Mouse (Mus musculus) naive thymus-derived CD4-positive, alpha-beta T cell, adult 2 months (primary cell): ENCODE results near the gene Galnt18.

Experiments
- DNase-seq: peaks from one replicate; pipeline ENCODE4 v3.0.0-alpha.2; 2011; ENCODE audit warnings: low read depth

Galnt18 gene

DNA sequence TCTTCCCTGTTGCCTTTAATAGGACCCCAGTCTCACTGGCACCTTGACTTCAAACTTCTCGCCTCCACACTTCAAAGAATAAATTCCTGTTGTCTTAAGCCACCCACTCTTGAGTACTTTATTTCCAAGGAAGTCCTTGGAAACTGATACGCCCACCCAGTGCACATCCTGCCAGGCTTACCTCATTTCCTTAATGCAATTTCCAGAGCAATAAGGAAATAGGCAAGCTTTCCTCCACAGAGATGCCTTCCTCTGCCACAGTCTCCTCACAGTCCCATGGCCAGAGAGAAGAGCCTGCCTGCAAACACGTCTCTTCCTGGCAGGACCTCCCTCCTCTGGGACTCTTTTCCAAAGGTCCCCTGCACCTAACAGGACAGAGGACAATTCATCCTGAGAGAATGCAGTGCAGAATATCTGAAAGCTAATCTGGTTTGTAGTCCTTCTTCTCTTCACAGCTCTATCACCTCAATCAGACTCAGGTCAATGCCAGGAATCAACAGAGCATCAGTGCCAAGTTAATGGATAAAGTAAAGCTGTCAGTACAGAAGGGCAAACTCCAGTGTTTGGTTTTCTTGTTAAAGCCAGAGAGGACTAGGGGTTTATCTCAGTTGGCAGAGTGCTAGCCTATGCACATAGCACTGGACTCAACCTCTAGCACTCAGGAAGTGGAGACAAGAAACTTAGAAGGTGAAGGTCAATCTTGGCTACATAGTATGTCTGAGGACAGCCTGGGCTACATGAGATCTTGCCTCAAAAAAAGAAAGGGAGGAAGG, 65.8 kb downstream of the Galnt18 start:
- DNase-seq: no peak

DNA sequence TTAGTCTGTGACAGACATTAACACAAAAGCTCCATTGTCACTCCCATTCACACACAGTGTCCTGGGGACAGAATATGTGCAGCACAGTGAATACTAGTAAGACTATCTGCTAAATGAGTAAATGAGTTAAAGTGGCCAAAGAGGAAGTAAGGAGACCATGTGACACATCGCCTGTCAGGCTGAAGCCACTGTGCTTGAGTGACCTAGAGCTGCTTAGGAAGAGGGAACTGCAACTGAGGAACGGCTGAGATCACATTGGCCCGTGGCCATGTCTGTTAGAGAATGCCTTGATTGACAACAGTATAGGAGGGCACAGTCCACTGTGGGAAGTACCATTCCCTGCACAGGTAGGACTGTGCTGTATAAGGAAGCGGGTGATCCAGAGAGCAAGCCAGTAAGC, 67.0 kb downstream of the Galnt18 start:
- DNase-seq: no peak

DNA sequence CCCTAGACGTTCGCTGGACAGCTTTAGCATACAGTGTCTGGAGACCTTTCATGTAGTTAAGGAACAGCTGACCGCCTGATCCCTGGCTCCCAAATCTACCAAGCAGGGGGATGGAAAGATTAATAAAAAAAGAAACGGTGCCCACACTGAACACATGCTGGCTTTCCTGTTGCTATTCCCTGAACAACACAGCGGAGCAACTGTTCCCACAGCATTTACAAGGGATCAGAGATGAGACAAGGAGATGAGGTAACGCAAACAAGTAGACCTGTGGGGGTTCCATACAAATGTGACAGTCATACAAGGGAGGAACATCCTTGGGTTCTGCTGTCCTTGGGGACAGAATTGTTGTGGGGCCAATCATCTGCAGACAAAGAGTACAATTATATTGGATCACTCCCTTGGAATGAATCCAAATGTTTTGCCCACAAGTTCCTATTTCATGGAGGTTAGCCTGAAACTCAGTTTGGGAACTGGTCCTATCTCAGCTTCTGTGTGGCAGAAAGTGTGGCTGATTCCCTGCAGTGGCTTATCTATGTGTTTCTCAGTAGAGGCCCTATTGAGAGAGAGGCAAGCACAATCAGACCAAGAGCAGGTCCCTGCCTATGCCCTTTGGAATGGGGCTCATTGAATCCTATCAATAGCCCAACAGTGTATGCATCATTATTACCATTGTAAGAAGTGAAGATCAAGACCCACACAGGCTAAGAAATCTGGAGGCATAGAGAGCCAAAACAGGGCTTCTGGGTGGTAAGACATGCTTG, 68.5 kb downstream of the Galnt18 start:
- no peak for DNase-seq

DNA sequence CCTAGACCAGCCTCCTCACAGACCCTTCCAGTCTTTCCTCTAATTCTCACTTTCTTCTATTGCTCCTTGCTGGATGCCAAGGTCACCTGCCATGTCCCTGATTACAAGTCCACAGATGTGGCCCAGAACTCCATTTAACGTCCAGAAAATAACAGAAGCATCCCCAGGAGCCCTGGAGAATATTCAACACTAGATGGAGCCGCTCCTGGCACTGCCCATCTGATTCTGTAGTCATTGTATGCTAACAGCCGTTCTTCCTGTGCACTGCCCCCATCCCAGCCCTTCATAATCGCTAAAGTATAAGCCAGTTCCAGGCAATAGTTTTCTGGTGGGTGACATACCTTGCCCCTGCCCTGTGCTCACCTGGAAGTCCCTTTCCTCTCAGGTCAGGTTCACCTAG, 69.5 kb downstream of the Galnt18 start:
- no peak for DNase-seq

DNA sequence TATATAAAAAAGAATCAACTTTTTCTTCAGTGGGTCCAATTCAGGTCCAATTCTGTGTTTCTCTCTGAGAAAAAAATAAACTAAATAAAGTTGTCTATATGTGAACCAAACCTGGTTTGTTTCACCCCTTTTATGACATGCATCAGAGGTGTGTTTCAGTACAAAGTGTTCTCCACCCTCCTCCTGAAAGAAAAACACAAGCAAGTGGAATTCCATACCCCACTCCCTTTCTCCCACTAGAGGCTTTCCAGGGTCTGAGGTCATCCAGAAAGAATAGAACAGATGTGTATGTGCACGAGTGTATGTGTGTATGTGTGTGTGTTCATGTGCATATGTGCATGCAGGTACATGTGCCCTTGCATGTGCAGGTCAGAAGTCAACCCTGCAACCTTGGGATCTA, 71.2 kb downstream of the Galnt18 start:
- DNase-seq: no peak

DNA sequence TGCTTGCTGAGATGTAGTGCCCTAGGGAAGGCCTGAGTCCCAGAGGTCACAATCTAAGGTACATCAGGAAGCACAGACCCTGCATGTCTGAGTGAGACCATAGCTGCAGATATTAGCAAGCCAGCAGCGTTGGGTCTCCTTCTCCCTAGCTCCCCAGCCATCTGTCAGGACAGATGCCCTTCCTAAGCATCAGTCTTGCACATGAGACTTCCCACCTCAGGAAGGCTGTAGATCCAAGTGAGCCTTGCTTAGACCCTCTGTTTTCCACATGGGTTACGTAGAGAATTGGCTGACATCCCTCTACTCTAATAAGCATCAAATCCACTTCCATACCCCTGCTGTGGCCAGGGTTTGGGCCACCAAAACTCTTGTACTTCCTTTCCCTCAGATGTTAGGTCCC, 76.8 kb downstream of the Galnt18 start:
- no peak for DNase-seq

DNA sequence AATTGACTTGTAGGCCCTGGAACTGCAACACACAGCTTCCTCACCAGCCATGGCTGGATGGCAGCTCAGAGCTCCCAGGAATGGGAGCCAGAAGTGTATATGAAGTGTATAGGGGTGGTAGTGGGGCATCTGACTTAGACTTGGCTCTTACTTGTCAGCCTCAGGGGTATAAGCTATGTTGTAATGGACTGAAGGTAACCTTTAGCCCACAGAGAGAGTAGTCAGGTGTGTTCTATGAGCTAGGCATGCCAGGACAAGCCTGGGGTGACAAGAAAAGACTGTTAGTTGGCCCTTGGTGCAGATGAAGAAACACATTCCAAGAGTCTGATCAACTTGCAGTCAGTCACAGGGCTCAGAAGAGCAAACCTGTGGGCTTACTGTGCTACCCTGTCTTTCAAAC, 78.0 kb downstream of the Galnt18 start:
- no peak for DNase-seq

DNA sequence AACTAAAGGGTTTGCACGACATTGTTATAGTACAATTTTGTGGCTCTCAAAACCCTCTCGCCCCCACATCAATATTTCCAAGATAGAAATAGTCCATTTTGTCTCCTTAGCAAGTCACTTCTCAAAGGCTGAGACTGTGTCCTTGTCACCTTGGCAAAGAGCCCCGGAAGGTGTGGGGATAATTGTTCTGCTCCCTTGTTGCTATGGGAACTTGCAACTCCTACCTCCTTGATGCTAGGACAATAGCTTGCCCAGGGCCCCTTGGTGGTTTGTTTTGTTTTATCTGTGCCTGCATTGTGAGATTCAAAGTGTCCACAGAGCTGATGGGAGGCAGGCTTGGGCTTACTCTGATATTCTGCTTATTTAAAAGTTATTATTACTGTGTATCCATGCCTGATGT, 80.3 kb downstream of the Galnt18 start:
- DNase-seq: no peak

DNA sequence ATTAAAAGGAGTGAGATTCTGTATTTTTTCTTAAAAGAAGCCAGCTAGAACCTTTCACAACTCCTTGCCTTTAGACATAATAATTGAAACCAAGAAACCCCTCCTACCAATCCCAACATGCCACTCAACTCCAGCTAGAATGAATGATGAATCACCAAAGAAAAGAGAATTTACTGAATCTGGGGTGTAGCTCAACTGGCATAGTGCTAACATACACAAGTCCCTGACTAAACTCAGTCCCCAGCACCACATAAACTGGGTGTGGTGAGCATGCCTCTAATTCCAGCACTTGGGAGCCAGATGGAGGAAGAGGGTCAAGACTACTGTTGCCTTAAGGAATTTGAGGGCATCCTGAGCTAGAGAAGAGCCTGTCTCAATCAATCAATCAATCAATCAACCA, 83.6 kb downstream of the Galnt18 start:
- no peak for DNase-seq

DNA sequence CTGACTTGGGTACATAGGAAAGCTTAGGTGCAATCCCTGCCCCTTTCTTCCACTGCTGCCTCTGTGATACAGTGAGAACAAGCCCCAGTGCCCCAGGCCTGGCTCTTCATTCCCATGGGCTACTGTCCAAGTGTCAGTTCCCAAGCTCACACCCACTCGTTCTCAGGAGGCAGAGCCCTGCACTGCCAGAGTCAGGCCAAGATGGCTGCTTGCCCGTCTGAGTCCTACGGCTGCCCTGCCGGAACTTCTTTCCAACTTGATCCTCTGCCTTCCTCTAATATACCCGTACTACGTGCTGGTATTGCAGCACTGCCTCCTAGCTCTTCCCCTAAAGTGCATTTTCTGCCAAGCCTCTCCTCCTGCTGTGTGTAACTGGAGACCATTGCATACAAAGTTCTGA, 85.5 kb downstream of the Galnt18 start:
- DNase-seq: no peak

DNA sequence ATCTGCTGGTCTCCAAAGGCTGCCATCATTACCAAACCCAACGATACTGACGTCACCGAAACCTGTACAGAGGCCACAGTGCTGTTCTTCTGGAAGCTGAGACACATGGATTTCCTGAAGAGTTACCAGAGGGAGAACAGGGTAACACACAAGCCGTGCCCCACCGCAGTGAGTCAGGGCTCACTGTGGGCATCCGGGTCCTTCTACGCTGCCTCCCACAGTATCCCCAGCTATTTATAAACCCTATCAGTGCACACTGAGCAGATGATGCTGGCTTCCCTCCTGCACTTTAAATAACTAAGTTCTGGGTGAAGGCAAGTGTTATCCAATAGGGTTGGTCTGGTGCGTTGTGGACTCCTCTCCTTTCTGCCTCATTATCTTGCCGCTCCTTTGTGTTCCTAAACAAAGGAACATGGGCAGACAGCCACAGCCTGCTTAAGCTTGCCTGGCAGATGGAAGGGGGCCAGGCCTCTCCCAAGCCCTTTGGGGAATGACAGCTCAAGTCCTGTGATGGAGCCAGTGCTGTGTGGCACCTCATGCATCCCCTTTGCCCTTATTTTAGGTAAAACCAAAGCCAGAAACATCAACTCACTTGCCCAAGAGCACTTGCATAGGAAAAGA, 87.0 kb downstream of the Galnt18 start:
- DNase-seq: no peak

DNA sequence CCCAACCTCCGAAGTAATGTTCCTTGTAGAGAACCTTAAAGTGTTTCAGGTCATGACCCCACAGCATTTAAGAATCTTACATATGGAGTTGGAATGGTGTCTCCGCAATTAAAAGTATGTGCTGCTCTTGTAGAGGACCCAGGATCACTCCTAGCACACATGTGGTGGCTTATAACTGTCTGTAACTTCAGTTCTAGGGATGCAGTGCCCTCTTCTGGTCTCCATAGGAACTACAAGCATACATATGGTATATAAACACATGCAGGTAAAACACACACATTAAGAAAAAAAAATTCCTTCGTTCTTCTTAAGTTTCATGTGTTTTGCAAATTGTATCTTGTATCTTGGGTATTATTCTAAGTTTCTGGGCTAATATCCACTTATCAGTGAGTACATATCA, 99.7 kb downstream of the Galnt18 start:
- DNase-seq: no peak

DNA sequence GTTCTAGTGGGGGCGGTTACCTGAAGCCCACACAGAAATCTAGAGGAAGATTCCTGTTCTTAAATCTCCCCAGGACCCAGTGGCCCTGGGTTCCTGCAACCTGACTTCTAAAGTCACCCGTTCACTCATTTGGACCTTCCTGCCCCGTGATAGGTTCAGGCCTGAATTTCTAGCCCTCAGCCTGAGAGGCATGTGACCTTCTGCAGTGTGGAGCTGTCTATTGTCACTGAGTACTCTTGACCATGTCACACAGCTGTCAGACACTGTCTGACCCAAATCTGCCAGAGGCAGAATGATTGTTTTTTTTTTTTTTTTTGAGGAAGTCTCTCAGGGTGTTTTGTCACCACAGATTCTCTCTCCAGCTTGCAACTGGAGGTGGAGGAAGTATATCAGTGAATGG, 103.3 kb downstream of the Galnt18 start:
- no peak for DNase-seq

DNA sequence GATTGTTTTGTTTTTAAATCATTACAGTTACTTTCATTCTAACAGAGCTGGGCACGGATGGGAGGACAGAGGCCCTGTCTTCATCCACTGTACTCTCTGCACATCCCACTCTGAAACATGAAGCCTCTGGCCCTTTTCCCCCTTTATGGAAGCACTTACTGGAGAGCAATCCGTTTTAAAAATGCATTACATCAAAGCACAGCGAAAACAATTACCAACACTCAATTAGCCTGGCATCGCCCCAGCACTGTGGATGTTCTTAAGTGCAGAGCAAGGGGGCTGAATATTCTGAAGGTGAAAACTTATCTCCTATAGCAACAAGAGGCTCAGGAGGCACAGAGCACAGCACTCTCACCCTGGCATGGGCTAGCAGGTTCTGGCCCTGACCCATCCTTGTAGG, 107.3 kb downstream of the Galnt18 start:
- no peak for DNase-seq

DNA sequence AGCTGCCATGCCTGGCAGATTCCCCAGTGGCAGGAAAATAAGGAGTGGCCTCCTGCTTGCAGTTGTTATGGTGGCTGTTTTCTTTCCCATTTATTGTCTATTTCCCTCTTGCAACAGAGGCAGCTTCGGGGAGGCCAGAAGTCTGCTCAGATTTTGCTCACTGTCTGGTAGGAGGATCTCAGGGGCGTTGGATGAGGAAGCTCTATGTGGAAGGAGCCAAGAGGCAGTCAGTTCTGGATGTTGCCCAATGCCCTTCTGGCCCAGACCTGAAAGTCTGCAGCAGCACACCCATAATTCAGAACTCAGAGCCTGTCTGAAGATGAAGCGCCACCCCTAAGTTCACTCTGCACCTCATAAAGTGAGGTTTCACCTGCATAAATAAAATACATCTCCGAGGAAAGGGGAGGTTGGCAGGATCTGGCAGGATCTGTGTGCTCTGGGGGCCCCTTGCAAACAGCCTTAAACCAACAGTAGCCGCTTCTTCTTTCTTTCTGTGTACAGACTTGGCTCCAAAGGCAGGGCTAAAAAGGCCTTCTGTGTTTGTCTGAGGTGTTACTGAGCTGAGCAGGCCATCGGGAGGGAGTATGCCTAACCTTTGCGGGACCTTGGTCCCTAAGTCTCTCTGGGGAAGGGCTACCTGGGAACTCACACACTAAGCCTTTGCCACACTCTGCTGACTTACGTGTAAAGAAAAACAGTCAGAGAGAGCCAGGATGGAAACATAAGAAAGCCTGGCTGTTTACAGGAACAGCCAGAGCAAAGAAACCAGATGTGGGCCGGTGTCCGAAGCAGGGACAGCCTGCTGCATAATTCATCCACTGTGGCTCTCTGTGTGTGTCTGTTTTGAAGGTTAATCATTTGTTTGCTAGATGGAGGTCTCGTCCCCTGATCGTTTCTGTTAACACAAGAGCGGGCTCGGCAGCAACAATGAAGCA, 116.4 kb downstream of the Galnt18 start:
- no peak for DNase-seq

DNA sequence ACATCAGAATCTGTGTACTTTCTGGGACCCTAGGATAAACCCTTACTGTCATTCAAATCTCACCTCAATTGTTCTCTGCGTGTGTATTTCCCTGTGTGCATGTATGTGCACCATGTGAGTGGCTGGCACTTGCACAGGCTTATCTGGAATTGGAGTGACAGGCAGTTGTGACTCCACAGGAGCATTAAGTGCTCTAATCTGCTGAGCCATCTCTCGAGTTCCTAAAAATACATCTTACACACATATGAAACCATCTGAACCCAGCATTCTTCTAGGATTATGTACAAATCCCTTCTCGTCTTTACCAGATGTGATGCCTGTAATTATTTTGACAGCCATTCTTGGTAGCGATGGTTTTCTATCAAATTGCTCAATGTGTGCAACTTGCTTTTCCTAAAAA, 121.2 kb downstream of the Galnt18 start:
- no peak for DNase-seq

DNA sequence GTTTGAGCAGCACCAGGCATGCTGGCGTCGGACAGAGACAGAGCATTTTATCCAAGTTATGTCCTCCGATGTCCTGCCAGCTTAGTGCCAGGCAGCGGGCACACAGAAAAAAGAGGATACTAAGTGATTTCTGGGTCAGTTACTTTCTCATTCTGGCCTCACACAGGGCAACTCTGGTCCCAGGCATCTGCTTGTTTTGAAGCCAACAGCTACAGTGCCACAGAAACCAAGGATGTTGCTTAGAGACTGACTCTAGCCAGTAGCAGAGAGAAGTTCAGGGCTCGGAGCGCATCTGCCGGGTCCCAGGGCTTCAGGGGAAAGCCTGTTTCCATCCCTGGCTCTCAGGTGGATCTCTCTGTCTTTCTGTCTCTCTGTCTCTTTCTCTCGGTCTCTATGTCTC, 124.8 kb downstream of the Galnt18 start:
- DNase-seq: no peak

DNA sequence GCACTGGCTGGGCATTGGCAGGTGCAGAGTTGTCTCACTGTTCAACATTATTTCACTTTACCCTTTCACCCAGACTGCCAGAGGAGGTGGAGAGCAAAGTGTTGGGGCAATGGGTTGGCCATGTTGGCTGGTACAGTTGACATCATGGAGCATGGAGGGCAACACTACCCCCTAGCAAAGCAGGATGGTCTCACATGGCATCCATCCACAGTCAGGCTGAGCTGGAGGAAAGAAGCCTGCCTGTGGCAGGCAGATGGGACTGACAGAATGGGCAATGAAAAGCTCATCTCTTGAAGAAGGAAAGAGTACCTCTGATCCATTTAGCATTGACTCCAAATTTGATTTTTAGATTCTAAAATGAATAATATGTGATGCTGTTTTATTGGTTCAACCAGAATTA, 125.3 kb downstream of the Galnt18 start:
- DNase-seq: no peak

DNA sequence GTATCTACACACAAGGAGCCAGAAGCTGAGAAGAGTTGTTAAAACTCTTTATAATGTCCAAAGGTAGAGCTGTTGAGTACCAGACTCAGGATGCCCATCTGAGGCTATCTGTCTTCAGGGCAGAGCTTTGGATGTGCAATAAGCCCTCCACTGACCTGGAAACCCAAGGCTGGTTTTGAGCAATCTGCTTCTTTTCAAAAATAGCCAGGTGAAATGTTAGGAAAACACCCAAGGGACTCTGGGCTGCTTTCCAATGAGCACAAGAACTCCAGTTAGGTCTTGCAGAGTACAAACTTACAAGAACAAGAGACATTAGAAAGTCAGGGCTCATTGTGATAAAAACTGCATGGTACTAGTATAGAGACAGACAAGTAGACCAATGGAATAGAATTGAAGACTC, 135.4 kb downstream of the Galnt18 start:
- DNase-seq: no peak

DNA sequence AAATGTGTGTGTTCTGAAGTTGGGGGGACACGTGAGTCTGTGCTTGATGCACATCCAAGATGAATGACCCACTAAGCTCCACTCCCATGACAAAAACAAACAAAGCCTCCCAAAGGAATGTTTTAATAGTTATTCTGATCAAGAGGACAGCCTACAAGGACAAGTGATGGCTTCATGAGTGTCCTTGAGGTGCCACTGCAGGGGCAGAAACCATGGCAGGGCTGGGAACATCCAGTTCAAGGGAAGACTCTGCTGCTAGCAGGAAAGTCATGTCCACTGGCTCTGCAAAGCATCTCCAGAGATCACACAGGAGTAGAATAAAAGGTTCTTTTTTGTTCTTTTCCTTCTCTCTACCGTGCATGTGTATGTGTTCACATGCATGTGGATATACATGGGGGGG, 140.9 kb downstream of the Galnt18 start:
- no peak for DNase-seq

DNA sequence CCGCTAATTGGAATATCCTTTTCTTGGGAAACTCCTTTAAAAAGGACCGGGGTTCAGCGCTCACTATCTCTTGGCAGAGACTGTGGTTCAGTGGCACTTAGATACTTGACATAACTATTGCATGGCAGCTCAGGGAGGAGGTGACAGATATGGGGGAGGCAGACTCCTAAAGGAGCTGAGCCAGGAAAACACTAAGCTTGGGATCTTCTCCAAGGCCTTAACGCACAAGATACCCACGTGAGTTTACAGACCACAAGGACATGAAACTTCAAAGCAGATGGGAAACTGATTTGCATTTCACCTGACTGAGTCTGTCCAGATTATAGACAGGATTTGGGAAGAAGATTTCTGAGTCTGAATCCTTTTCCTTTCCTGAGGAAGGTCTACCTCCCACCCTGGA, 141.3 kb downstream of the Galnt18 start:
- no peak for DNase-seq

DNA sequence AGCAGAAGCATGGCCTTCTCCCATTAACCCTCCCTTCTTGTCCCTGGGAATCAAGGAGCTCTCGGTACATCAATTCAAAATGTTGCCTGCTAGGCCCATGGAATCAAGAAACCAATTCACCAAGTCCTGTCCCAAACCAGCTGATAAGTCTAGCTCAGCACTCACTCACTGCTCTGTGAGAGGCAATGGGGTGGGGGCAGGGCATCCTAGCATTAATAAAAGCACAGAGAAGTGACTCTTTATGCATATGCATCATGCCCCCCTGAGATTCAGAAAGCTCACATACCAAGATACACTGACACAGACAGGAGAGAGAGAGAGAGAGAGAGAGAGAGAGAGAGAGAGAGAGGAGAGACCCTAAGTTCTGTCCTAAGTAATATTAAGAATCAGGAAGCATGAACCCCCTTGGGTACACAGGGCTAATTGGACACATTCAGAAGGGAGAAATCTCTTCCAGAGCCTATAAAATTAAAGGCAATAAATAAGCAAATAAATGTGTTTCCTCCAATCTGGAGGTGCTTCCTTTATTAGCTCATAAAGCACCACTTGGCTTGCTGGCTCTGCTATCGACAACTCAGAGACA, 141.8 kb downstream of the Galnt18 start:
- DNase-seq: no peak
